Mouse (Mus musculus) gonadal fat pad, adult 2 months (tissue): Measurements from ENCODE around the gene Mamdc2. TPM values are rescaled to one million over a fixed set of nuclear protein-coding genes. Genes with fewer than 3 reads are reported as not detected.

ENCODE experiments used
- DNase-seq: peaks from one replicate; pipeline ENCODE4 v3.0.0-alpha.2; 2012; ENCODE audit warnings: low read depth
- polyA plus RNA-seq: library from polyadenylated mRNA; depleted of rRNA; stranded (reverse); fragments of >200 nt; gene quantifications from 2 replicates; pipeline ENCODE4 v1.2.3, GENCODE M21; 2012; rRNA removed

The Mamdc2 gene
- polyA plus RNA-seq, 1 experiment: 2.4 TPM

DNA sequence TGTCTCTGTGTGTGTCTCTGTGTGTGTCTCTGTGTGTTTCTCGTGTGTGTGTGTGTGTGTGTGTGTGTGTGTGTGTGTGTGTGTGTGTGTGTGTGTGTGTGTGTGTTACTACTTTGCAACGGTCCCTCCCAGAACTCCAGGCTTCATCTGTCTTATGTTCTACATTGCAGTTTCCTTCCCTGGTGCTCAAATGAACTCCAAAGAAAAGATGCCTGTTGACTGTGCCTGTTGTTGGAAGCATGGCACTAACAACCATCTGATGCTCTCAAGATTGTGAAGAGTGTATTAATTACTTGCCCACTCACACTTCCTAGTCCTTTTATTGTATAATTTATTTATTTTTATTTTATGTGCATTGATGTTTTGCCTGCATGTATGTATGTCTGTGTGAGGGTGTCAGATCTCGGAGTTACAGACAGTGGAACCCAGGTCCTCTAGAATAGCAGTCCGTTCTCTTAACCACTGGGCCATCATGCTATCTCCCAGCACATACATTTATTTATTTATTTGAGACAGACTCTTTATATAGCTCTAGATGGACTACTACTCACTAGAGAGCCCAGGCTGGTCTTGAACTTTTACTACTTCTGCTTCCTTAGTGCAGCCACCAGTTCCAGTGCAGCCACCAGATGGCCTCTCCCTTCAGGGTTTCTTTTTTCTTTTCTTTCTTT, 174.1 kb downstream of the Mamdc2 start:
- DNase-seq: no peak

DNA sequence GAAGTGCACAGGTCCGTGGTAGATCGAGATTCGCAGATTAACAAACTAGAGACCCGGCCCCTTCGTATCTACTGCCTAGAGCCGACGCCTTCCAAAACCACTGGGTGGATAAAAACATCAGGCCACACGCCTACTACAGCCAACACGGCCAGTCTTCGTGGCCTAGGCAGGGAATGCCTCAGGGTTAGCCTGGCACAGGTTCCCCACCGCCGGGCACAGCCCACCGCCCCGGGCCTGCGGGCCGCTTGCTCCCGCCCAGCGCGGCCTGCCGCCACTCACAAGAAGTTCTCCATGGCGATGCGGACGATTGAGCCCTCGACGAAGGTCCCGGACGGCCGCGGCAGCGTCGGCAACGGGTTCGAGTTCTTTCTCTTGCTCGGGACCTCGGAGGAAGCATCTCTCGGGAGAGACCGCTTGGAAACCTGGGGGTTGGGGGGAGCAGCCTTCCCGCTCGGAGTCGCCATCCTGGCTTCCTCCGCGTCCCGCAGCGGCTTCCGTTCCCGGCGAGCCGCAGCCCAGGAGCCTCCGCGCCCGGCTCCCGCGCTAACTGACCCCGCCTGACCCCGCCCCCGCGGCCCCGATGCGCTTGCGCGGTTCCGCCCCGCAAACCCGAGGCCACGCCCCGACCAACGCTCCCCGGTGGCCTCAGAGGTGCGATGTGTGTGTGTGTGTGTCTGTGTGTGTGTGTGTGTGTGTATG, 174.7 kb downstream of the Mamdc2 start, which contains the start of gene Smc5:
Smc5 (minus strand) TSS at position 543 of the 699 bp plus-strand sequence.
- no peak for DNase-seq

DNA sequence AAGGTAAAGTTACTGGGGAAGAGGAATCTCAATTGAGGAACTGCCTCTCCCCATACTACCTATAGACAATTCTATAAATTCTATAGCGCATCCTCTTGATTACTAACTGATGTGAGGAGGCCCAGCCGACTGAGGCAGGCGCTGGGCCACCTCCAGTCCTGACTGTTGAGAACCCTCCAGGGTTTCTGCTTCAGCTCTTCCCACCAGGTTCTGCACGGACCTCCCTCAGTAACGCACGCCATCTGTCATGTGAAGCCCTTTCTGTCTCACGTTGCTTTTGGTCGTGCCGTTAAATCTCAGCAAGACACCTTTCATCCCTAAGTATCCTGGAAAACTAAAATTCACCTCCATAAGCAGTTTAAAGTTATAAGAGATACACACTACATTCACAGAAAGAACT, 191.5 kb downstream of the Mamdc2 start:
- DNase-seq: no peak

Other genes starting within 250 kb of the Mamdc2 start
- 9.3 and 9.6 TPM in 2 replicates for gene Smc5, start 174.5 kb downstream of the Mamdc2 start, polyA plus RNA-seq
- gene 1700028P14Rik, start 204.4 kb upstream of the Mamdc2 start, polyA plus RNA-seq: 0.86 and 2.0 TPM in 2 replicates
- gene Ptar1, start 239.0 kb upstream of the Mamdc2 start, polyA plus RNA-seq: 4.2 and 4.4 TPM in 2 replicates